Mouse (Mus musculus) spleen, postnatal 10 days (tissue): ENCODE measurements around the gene Polr2e.
"Not testable (repeated sequence)": the region's sequence is repeated elsewhere in the genome, so short reads cannot be mapped to it uniquely, and the experiment has no call there.

Source experiments
- DNase-seq, 2 experiments: peaks; one replicate each; pipeline ENCODE4 v3.0.0; 2021 to 2022; ENCODE audit warnings: low spot score in 2 of 2

Gene Polr2e

DNA sequence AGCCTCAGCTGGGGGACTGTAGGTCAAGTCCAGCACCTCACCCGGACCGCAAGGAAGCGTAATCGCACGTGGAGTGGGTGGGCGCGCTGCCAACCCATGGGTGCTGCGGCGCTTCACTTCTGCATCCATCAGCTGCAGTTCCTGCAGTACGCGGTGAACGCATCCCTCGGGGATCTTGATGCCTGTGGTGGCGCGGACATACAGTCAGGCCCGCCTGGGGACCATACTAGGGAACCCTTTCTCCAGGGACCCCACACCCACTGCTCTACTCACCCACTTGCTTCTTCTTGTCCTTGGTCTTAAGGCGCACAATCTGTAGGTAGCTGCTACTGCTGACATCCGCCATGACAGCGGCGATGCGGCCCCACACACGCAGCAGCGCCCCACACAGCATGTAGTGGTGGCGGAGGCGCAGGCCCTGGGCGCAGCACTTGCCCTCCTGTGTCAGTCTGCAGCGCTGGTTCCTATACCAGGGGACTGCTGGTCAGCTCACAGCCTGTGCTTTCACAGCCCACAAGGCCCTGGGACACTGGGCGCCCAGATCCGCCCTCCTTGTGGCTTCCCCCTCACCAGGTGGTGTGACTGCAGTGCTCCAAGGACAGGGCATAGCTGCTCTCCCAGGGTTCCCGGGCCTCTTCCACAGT lies 18.2 kb upstream of the Polr2e start:
- no peak for DNase-seq

- DNase-seq = no peak
These were observed 17.5 kb upstream of the Polr2e start for GRCm38 (mm10) chr10:80056976-80057682.

DNA sequence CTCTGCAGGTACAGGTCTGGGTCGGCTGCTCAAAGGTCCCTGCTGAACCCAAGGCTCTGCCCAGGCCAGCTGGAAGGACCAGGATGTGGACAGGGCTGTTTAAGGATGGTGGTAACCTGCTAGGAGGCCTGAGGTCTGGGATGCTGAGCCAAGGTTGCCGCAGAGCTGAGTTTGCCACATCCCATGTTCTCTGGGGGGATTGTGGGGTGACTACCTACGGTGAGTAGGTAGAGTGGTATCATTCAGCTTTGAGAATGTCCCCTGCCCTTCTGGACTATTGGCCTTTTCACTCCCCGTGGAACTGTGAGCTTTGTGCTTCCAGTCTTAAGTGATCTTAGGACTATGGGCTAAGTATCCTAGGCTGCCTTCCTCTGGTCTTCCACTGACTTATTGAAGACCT lies 16.9 kb upstream of the Polr2e start:
- DNase-seq = no peak

DNA sequence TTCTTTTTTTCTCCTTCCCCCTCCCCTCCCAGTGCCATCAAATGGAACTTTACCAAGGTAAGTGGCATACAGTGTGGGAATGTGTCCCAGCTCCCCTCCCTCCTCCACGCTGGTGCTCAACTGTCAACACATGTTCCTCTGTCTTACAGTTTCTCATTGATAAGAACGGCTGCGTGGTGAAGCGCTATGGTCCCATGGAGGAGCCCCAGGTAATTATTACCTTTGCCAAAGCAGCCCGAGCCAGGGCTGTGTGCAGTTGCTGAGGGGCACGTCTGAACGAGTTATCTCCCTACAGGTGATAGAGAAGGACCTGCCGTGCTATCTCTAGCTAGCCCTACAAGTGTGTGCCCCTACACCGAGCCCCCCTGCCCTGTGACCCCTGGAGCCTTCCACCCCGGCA lies 16.3 kb upstream of the Polr2e start:
- no peak for DNase-seq

- DNase-seq = no peak
These were observed 15.8 kb upstream of the Polr2e start for GRCm38 (mm10) chr10:80055364-80055763.

DNA sequence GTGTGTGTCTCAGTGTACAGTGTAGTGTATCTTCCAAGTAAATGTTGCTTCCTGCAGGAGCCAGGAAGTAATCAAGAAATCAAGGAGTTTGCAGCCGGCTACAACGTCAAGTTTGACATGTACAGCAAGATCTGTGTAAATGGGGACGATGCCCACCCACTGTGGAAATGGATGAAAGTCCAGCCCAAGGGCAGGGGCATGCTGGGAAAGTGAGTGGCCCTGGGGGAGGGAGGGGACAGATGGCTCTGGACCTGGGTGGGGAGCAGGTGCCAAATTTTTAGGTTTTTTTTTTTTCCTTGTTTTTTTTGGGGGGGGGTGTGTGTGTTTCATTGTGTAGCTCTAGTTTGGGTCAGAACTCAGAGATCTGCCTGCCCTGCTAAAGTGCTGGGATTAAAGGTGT lies 15.3 kb upstream of the Polr2e start:
- DNase-seq = not testable (repeated sequence)

DNA sequence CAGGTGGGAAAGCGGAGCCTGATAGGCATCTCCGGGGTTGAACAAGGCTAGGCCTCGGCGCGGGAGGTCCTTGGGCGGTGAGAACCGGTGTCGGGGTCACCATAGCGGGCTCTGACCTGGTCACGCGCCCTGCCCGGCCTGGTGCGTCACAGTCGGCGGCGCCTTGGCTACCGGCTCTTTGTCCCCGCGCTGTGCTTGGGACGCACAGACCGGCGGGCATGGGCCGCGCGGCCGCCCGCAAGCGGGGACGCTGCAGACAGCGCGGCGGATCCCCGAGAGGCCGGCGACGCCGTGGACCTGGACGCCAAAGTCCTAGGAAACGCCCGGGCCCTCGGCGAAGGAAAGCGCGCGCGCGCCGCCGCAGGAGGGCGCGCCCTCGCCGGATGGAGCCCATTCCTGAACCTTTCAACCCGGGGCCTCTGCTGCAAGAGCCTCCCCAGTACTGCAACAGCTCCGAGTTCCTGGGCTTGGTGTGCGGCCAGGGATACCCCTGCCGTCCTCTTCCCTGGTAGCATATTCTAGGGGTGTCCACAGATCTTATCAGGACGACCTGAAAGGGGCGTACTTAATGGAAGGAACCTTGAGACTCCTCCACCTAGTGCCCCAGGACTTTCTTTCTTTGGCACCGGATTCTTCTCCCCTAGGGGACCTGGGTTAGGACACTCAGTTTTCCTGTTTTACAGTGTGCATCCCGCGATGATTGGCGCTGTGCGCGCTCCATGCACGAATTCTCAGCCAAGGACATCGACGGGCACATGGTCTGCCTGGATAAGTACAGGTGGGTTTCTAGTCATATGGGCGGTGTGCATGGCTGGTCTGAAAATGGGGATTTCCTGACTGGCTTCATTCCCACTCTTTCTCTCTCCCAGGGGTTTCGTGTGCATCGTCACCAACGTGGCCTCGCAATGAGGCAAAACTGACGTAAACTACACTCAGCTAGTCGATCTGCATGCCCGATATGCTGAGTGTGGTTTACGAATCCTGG lies 14.5 kb upstream of the Polr2e start:
- DNase-seq = peak; percentile 75 to 80

DNA sequence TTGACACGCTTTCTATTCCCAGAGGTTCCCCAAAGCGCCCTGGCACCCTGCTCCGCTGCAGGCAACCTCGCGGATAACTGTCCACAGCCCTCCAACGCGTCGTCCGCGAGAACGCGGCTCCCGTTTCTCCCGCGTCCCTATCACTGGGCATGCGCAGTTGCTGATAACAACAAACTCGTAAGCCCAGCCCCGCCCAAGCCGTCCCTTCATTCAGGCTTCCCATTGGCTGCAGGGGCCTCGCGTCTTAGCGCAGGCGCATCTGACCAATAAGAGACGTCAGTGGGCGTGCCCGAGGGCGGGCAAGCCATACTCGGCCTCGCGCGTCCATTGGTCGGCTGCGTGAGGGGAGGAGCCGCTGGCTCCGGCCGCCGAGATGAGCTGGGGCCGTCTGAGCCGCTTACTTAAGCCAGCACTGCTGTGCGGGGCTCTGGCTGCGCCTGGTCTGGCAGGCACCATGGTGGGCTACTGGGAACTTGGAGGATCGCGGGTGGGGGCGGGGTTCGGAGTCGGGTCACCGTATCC lies 13.7 kb upstream of the Polr2e start:
- DNase-seq = peak; percentile 98 to 100

GRCm38 (mm10) chr10:80052374-80052764 lies 12.8 kb upstream of the Polr2e start:
- DNase-seq = no peak

DNA sequence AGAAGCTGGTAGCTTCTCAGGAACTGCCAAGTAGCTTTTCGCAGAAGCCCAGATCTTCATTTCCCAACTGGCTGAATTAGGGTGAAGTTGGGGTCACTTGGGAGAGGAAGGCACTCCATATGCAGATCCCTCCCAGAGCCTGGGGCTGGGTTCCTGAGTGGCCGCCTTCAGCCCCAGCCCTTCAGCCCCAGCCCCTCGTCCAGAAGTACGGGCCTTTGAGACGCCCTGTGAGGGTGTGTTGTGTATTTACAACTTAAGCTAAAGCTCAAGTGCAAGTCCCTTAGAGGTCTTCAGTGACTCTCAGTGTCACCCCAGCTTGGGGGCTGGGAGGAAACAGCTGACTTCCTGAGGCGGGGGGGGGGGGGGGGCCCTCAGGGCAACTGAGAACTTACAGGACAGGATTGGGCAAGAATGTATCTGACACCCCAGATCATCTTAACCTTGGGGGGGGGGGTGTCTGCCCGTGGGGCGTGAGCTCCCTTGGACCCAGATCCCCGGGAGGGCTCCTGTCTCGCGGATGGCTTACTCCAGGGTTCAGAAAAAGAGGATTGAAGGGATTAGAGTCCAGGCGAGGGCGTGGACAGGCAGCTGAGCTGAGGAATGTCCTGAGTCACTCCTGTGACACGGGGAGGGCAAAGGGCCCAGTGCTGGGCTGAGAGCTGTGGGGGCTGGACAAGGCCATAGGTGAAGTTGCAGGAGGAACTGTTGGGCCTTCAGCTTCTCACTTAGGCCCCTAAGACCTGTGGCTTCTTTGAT lies 12.2 kb upstream of the Polr2e start:
- no peak for DNase-seq

DNA sequence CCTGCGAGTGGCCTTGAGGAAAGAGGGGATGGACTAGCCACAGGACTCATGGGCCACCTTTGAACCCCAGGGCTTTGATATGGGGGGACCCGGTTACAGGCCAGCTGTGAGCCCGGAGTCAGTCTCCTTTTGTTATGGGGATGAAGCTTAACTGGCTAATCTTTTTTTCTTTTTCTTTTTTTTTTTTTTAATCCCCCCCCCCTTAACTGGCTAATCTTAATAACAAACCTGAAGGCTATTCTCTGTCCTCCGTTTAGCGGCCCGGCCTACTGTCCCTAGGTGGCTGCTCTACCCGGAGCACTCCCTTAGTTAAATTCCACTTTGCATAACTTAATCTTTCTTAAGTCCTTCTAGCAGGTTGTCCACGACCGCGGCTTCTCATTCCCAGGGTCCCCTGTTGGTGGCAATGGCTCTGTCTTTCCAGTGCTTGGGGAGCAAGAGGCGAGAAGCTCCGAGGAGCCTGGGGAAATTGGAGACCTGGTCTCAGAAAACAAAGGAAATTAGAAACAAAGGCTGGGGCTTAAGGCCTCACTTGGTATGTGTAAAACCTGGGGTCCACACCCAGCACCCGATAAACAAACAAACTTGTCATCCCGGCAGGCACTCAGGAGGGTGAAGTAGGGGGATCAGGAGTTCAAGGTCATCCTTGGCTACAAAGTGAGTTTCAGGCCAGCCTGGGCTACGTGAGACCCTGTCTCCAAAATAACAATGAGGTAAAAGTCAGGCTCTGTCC lies 11.5 kb upstream of the Polr2e start:
- DNase-seq = no peak

DNA sequence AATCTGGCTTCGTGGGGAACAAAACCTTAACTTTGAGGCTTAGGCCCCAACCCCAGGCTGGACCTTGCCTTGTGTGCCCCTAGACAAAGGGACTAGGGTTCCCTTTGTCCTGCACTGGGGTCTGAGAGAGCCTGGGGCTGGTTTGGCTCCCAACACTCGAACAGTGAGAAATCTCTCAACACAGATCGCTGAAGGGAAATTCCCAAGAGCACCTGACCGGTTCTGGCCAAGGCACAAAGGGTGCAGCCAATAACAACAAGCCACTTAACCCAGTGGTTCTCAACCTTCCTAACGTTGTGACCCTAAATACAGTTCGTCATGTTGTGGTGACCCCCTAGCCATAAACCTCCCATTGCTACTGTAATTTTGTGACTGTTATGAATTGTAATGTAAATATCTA lies 10.6 kb upstream of the Polr2e start:
- DNase-seq = no peak

GRCm38 (mm10) chr10:80048834-80049233 lies 9.2 kb upstream of the Polr2e start:
- DNase-seq = no peak

- DNase-seq = no peak
These were observed 8.8 kb upstream of the Polr2e start for GRCm38 (mm10) chr10:80048396-80048795.

DNA sequence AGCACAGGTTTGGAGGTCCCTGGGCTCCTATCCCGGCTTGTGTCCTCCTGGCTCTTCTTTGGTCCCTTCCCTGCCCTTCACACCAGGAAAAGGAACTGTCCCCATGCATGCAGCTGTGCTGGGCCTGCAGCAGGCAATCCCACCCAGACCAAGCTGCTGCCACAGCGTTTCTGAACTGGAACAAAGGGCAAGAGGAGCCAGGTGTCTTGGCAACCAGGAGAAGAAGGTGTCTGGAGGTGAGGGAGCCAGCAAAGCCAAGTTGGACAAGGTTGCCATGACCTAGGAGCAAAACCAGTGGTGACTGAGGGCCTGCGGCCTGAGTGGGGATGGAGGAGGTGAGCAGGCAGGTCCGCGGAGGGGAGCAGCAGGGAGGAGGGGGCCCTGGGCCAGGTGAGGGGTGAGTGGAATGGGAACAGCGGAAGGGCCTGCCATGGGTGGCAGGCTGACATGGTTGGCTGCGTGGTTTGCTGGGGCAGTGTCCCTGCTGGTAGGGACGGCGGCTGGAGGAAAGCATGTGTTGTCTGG lies 7.5 kb upstream of the Polr2e start, which contains the start of gene Gpx4:
Gene Gpx4, plus strand, starts transcription at position 126 of the 525 bp plus-strand sequence.
- no peak for DNase-seq

- DNase-seq = no peak
These were observed 6.2 kb upstream of the Polr2e start for GRCm38 (mm10) chr10:80045766-80046165.

DNA sequence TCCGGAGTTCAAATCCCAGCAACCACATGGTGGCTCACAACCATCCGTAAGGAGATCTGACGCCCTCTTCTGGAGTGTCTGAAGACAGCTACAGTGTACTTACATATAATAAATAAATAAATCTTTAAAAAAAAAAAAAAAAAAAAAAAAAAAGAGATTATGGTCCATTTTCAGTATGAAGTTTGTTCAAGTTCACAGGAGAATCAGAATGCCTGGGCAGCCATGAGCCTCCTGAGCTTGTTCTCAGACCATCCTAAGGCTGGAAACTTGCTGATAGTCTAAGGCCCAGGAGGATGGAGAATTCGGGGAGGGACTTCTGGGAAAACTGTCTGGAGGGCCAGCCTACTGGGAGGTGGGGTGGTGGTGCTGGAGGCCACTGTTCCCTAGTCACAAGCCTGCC lies 5.8 kb upstream of the Polr2e start:
- not testable (repeated sequence) for DNase-seq

GRCm38 (mm10) chr10:80044087-80044486 lies 4.5 kb upstream of the Polr2e start:
- no peak for DNase-seq

- not testable (repeated sequence) for DNase-seq
These were observed 1.9 kb upstream of the Polr2e start for GRCm38 (mm10) chr10:80041409-80042060.

DNA sequence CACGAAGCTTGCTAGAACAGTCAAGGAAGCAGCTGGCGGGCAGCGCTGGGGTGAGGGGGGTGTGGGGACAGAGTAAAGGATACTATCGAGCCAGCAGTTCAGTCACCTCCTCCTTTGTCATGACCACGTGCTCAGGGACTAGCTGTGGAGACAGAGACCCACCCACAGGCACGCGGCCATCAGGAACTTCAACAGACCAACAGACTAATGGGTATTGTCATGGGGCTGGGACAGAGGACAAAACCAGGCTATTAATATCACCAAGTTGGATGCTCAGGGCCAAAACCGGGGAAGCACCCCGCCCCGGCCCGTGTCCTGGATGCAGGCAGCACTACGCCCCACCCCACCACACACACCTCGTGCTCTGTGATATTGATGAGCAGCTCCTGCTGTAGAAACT lies 2.8 kb downstream of the Polr2e start:
- no peak for DNase-seq
